Mouse (Mus musculus): ENCODE data around the gene Vmn1r61.

The Vmn1r61 gene

DNA sequence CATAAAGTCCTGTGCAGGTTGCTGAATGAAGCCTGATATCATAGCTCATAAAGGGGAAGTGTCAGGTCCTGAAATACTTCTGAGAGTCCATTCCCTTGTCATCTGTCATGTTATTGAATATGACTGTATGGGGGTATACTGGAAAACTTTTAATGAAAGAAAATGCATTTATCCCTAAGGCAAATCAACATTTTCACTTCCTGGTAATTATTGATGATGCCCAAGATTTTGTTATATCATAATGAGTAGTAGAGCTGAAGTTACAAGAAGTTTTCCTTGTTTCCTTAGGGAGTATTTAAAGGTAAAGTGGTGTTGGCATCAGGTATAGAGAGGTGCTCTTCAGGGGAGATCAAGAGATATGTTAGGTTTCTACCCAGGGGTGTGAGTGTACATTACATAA lies at the start of gene Vmn1r61:
Vmn1r61 (minus strand) TSS at position 101 of the 400 bp plus-strand sequence.
- DNase-seq (ENCODE audit: low read depth, low spot score), result no peak

All from embryo, embryonic 11.5 days (tissue).